Mouse (Mus musculus): Measurements from ENCODE around the gene Cst3. TPM values are rescaled to one million over a fixed set of nuclear protein-coding genes. Genes with fewer than 3 reads are reported as not detected.
A peak's percentile ranks its signal among the peaks of the same experiment; 100 is the strongest.

Gene Cst3
- 100 to 1,000 TPM; 527 to 580 TPM for total RNA-seq (2021)

DNA sequence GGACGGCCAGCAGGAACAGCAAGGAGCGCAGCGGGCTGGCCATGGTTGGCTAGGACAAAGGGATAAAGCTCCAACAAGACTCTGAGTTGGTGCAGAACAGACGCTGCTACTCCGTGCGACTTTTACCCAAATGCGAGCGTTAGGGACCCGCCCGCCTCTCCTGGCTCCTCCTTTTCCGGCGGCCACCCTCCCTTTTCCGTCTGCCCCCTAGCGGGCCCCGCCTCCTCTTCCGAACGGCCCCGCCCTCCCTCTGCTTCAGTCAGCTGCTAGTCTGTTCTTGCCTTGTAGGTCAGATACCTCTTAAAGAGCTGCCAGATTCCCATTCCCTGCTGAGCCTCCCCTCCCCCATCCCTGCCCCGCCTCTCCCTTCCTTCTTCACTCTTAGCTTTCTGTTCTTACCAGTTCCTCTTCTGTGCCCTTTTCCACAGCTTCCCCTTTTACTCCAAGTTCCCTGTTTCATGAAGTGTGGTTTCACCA lies at the start of gene Cst3:
TSS of gene Cst3 (minus strand) at position 358 of the 477 bp plus-strand sequence.
- DNase-seq = peak; percentile 97

DNA sequence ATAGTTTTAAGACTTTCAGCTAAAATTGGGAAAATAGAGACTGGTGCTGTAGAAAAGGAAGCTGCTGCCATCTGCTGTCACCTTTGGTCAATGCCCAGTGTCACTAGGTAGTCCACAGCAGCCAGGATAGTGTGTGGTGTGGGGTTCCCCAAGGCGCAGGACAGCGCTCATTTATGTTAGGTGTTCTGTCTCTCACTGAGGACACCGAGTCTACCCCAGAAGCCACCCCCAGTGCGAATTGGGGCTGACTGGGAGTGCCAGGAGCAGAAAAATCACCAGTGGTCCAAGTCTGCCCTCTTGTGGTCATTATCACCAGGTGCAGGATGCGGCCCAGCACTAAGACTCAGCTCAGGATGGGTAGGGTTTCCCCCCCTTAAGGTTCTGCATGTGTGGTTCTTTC lies 26.8 kb upstream of the Cst3 start:
- peak; percentile 71 for DNase-seq

DNA sequence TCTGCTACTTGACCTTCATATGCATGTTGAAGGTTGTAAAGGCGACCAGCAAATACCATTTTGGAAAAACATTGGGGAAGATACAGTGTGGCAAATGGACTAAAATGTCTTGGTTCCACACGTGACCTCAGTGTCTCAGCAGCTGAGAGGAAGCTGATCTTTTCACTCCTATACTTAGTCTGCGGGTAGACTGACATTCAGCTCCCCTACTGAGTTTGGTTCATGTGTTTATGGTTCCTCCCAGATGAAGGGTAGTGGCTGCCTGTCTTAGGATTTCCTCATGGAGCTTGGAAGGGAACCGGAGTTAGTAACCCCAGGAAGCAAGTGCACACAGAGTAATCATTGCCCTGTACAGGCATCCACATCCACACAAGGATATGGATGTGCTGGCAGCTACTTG lies 24.8 kb upstream of the Cst3 start:
- no peak for DNase-seq

DNA sequence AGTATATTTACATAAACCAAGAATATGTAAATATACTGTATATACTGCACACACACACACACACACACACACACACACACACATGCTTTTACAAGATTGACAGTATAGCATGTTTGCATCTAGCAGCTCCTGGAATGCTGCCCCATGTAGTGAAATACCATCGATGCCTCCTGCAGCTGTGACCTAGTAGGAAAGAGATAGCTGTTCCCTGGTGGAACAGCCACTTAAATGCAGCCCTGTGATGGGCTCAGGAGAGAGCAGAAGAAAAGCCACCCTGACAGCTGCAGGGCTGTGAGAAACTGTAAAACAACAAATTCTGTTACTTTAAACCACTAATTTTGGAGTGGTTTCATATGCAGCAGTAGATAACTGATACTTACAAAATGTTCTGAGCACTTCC lies 20.7 kb upstream of the Cst3 start:
- DNase-seq = no peak

GRCm38 (mm10) chr2:148893107-148893506 lies 17.6 kb upstream of the Cst3 start:
- no peak for DNase-seq

GRCm38 (mm10) chr2:148890021-148890851 lies 14.7 kb upstream of the Cst3 start:
- peak; percentile 26 for DNase-seq

- no peak for DNase-seq
These were observed 14.0 kb upstream of the Cst3 start for GRCm38 (mm10) chr2:148889331-148890010.

DNA sequence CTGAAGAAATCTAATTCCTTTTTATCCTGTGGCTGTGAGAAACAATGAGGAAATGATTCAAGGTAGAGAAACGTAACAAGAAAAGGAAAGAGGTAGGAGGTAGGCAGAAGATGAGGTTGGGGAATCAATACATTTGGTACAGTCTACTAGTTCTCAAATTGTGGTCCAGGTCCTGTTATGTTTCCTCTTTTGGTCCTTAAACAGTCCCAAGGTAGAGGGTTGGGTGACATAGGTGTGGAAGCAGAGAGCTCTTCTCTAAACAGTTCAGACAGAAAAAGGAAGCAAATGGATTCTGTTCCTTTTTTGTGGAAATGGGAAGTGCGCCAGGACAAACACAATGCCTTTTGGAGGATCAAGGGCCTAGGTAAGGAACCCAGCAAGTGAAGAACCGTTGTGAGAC lies 13.4 kb upstream of the Cst3 start:
- no peak for DNase-seq

DNA sequence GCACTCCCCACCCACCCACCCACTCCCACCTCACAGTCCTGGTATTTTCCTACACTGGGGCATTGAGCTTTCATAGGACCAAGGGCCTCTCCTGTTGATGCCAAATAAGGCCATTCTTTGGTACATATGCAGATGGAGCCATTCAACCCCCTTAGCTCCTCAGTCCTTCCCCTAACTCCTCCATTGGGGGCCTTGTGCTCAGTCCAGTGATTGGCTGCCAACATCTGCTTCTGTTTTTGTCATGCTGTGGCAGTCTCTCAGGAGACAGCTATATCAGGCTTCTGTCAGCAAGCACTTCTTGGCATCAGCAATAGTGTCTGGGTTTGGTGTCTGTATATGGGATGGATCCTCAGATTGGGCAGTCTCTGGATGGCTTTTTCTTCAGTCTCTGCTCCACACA lies 9.2 kb upstream of the Cst3 start:
- DNase-seq = no peak

- peak; percentile 33 for DNase-seq
These were observed 3.7 kb upstream of the Cst3 start for GRCm38 (mm10) chr2:148879199-148879598.

GRCm38 (mm10) chr2:148878641-148879130 lies 3.2 kb upstream of the Cst3 start:
- DNase-seq = no peak

DNA sequence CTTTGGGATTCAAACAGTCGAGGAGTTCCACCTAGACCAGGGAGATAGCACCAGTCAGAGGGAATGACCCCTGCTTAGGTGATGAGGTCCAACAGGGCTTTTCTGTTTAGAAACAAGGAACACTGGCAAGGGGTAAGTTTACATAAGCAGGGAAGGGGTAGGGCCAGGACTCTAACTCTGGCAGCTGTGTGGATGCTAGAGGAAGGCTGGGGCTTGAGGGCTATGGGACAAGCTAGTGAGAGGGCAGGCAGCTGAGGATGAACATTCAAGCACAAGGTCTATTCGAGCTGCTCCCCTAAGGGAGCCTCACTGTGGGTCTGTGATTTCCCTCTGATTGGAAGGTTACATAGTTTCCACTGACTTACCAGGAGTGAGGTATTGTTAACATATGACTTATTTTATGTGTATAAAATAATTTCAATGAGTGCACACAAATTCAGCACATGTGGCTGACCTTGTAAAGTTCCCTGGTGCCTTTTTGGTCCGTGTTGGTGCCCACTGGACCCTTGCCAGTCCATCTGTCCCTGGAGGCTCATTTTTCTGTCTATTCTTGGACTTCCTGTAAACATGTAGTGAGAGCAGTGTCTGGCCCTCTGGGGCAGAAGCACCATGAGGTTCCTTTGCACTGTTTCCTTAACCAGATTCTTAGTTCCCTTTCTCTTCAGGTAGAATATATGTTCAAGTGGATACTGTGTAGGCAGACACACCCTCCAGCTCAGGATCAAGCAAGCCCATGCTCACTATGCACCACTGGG lies 1.7 kb upstream of the Cst3 start:
- DNase-seq = peak; percentile 49

- no peak for DNase-seq
These were observed 716 bp downstream of the Cst3 start for GRCm38 (mm10) chr2:148874617-148875334.

GRCm38 (mm10) chr2:148874224-148874616 lies 1.3 kb downstream of the Cst3 start:
- no peak for DNase-seq

GRCm38 (mm10) chr2:148872860-148873259 lies 2.6 kb downstream of the Cst3 start:
- peak; percentile 28 for DNase-seq

- DNase-seq = no peak
These were observed 5.0 kb downstream of the Cst3 start for GRCm38 (mm10) chr2:148870526-148870925.

- DNase-seq = no peak
These were observed 6.5 kb downstream of the Cst3 start for GRCm38 (mm10) chr2:148868959-148869358.

DNA sequence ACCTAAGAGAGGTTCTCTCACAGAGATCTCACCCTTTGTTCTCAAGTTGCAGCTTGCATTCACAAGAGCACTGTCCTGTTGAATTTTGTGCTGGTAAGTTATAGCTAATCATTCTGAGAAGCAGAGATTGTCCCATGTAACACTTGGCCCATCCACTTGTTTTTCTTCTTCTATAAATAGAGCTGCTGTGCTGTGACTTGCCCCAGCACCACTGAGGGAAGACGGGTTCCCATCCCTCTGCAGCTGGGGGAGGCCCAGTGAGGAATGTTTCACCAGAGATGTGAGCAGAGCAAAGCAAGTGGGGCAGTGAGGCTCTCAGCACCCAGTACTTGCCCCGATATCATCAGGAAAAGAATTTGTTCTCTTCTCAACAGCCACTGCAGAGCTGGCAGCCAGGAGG lies 10.5 kb downstream of the Cst3 start, which contains the start of gene 9230104L09Rik:
TSS of gene 9230104L09Rik (minus strand) at position 73 of the 400 bp plus-strand sequence.
- DNase-seq = no peak

GRCm38 (mm10) chr2:148861693-148862092 lies 13.8 kb downstream of the Cst3 start:
- DNase-seq = no peak

- DNase-seq = no peak
These were observed 14.5 kb downstream of the Cst3 start for GRCm38 (mm10) chr2:148860993-148861392.

DNA sequence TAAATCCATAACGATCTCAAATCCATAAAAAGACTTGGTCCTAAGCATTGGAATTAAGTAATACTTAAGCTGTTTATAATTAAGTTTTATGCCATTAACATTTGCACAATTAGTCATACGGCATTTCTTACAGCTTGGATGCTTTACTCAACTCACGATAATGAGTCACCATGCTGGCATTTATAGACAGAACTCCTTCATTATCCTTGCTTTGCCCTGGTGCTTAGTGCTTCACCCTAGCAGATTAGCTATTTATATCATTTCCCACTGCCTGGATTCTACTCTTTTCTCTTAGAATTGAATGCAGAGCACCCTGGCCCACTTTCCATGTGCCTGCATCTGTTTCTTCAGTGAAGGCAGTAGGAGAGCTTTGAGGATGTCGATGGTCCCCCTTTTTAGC lies 18.0 kb downstream of the Cst3 start:
- no peak for DNase-seq

All from heart, postnatal 4 days (tissue).